Mouse (Mus musculus) right cerebral cortex, postnatal 10 days (tissue): ENCODE measurements around the gene Flvcr2.

ENCODE experiments used
- DNase-seq, 2 experiments: peaks; one replicate each; pipeline ENCODE4 v3.0.0; 2021; ENCODE audit warnings: low spot score in 2 of 2

Gene Flvcr2

GRCm38 (mm10) chr12:85794094-85794493 lies 47.8 kb downstream of the Flvcr2 start:
- no peak for DNase-seq

GRCm38 (mm10) chr12:85795551-85795950 lies 49.2 kb downstream of the Flvcr2 start:
- no peak for DNase-seq

- DNase-seq = peak; percentile 47 to 67
These were observed 53.7 kb downstream of the Flvcr2 start for GRCm38 (mm10) chr12:85800031-85800430.

GRCm38 (mm10) chr12:85809726-85810125 lies 63.4 kb downstream of the Flvcr2 start:
- DNase-seq = no peak

GRCm38 (mm10) chr12:85810959-85811358 lies 64.6 kb downstream of the Flvcr2 start:
- no peak for DNase-seq

- DNase-seq = no peak
These were observed 65.3 kb downstream of the Flvcr2 start for GRCm38 (mm10) chr12:85811676-85812075.

GRCm38 (mm10) chr12:85813599-85813998 lies 67.3 kb downstream of the Flvcr2 start:
- peak in 1 of 2 experiments; percentile 35 for DNase-seq

- DNase-seq = no peak
These were observed 75.7 kb downstream of the Flvcr2 start for GRCm38 (mm10) chr12:85822051-85822450.

GRCm38 (mm10) chr12:85824438-85825264 lies 78.3 kb downstream of the Flvcr2 start, which contains the start of the genes Erg28 and Ttll5:
TSS of gene Erg28 (minus strand) at chr12:85824550.
TSS of gene Ttll5 (plus strand) at chr12:85824659.
- peak; percentile 97 for DNase-seq

- DNase-seq = no peak
These were observed 79.0 kb downstream of the Flvcr2 start for GRCm38 (mm10) chr12:85825361-85825760.

- DNase-seq = no peak
These were observed 79.5 kb downstream of the Flvcr2 start for GRCm38 (mm10) chr12:85825822-85826221.

- DNase-seq = no peak
These were observed 82.5 kb downstream of the Flvcr2 start for GRCm38 (mm10) chr12:85828856-85829255.

GRCm38 (mm10) chr12:85829866-85830265 lies 83.5 kb downstream of the Flvcr2 start:
- no peak for DNase-seq

GRCm38 (mm10) chr12:85830691-85831090 lies 84.4 kb downstream of the Flvcr2 start:
- no peak for DNase-seq

GRCm38 (mm10) chr12:85834543-85834942 lies 88.2 kb downstream of the Flvcr2 start:
- DNase-seq = no peak

GRCm38 (mm10) chr12:85837765-85838164 lies 91.4 kb downstream of the Flvcr2 start:
- DNase-seq = no peak

- no peak for DNase-seq
These were observed 93.1 kb downstream of the Flvcr2 start for GRCm38 (mm10) chr12:85839371-85840000.

- peak; percentile 34 to 56 for DNase-seq
These were observed 102.0 kb downstream of the Flvcr2 start for GRCm38 (mm10) chr12:85848164-85848958.

GRCm38 (mm10) chr12:85850661-85851060 lies 104.3 kb downstream of the Flvcr2 start:
- no peak for DNase-seq

GRCm38 (mm10) chr12:85853836-85854235 lies 107.5 kb downstream of the Flvcr2 start:
- no peak for DNase-seq

GRCm38 (mm10) chr12:85854271-85854670 lies 107.9 kb downstream of the Flvcr2 start:
- no peak for DNase-seq

GRCm38 (mm10) chr12:85857300-85857699 lies 111.0 kb downstream of the Flvcr2 start:
- no peak for DNase-seq
